In genomic region chr1:95668253-95668805, GRCm38 (mm10) we compare ENCODE assay signal across 8 mouse cellular contexts. TPM values are rescaled to one million over a fixed set of nuclear protein-coding genes. Genes with fewer than 3 reads are reported as not detected.
DNase-seq lines count a peak whose midpoint lies in the region; ATAC-seq and TF ChIP-seq lines count a peak whose summit lies in the region.

No protein-coding gene starts in this region.

- no peak for DNase-seq in layer of hippocampus, adult 2 months (ENCODE audit: low spot score in 2 of 2)
- DNase-seq in layer of hippocampus, postnatal 14 days (ENCODE audit: low spot score in 2 of 2), result no peak
- peak; percentile 64 for DNase-seq in brain, embryonic 14.5 days (ENCODE audit: low read depth)
- peak; percentile 32 for DNase-seq in liver, embryonic 11.5 days (ENCODE audit: low spot score)
- DNase-seq in cerebellum, adult 11-12 months, result no peak
- no peak for DNase-seq in c-Kit-positive CD71-positive TER-119-positive erythroid progenitor cells, embryonic 14.5 days (ENCODE audit: low spot score)

- TF ChIP-seq CTCF in layer of hippocampus, adult 2 months (conservative IDR thresholded peaks at IDR 0.05), result no peak
- no peak for TF ChIP-seq CTCF in brain, embryonic 14.5 days (IDR thresholded peaks at IDR 0.05; ENCODE audit: borderline replicate concordance, extremely low read depth, insufficient read depth, insufficient read length)
- no peak for TF ChIP-seq CTCF in small intestine, adult 2 months (IDR thresholded peaks at IDR 0.05; ENCODE audit: extremely low read depth, insufficient read length, insufficient replicate concordance, low read depth, low read length)

- peaks cover 19% of the 10 kb centered on the region for H3K4me1 ChIP-seq in heart, embryonic 12.5 days (replicated peaks)
- no peaks in the 10 kb centered on the region; the same call in 1 of the 2 replicates for H3K4me1 ChIP-seq in liver, embryonic 11.5 days (replicated peaks; ENCODE audit: control insufficient read depth, insufficient read depth, low read length)
- H3K4me1 ChIP-seq in small intestine, adult 2 months (ENCODE audit: control insufficient read depth, insufficient read depth, insufficient read length, low read length), result no peaks in the 10 kb centered on the region

- WGBS in heart, embryonic 12.5 days, result 13% methylated on average over 6 of the region's 6 CpGs
- 14% methylated on average over 6 of the region's 6 CpGs for WGBS in liver, embryonic 11.5 days
- WGBS in small intestine, adult 2 months, result 15% methylated on average over 6 of the region's 6 CpGs

- H3K9ac ChIP-seq in heart, embryonic 12.5 days, result peak overlapping the region; percentile 43
- no peak overlapping the region; the same call in 1 of the 2 replicates for H3K9ac ChIP-seq in liver, embryonic 11.5 days (ENCODE audit: low read depth, low read length)

- peak overlapping the region; percentile 89 for H3K4me3 ChIP-seq in layer of hippocampus, adult 2 months
- H3K4me3 ChIP-seq in heart, embryonic 12.5 days, result peak overlapping the region; percentile 53
- H3K4me3 ChIP-seq in liver, embryonic 11.5 days (ENCODE audit: low read depth, low read length), result peak overlapping the region; percentile 54
- H3K4me3 ChIP-seq in small intestine, adult 2 months (ENCODE audit: low read depth, low read length), result peak overlapping the region; percentile 76

- no peaks in the 10 kb centered on the region for H3K36me3 ChIP-seq in heart, embryonic 12.5 days
- no peaks in the 10 kb centered on the region for H3K36me3 ChIP-seq in liver, embryonic 11.5 days (ENCODE audit: control insufficient read depth, insufficient read depth, low read length)
- no peaks in the 10 kb centered on the region for H3K36me3 ChIP-seq in small intestine, adult 2 months (ENCODE audit: control insufficient read depth, insufficient read depth, low read length)

- H3K27ac ChIP-seq in layer of hippocampus, adult 2 months, result peak overlapping the region; percentile 94
- no peak overlapping the region for H3K27ac ChIP-seq in heart, embryonic 12.5 days (ENCODE audit: poor library complexity, severe bottlenecking)
- no peak overlapping the region for H3K27ac ChIP-seq in liver, embryonic 11.5 days (ENCODE audit: low read depth, low read length)
- peak overlapping the region; percentile 76 for H3K27ac ChIP-seq in small intestine, adult 2 months (ENCODE audit: insufficient read depth, low read depth, low read length)

- TF ChIP-seq POLR2A in brain, embryonic 14.5 days (IDR thresholded peaks at IDR 0.05; ENCODE audit: borderline replicate concordance, extremely low read depth, insufficient read depth, insufficient read length, poor library complexity, severe bottlenecking), result no peak
- TF ChIP-seq POLR2A in small intestine, adult 2 months (IDR thresholded peaks at IDR 0.05; ENCODE audit: low read depth, low read length), result no peak

- H3K4me2 ChIP-seq in heart, embryonic 12.5 days, result peak overlapping the region; percentile 92
- peak overlapping the region; percentile 79 for H3K4me2 ChIP-seq in liver, embryonic 11.5 days

- ATAC-seq in heart, embryonic 12.5 days (ENCODE audit: insufficient number of reproducible peaks, low FRiP score), result no peak
- no peak for ATAC-seq in liver, embryonic 11.5 days (replicated peaks; ENCODE audit: low FRiP score)

- no peaks in the 10 kb centered on the region for H3K9me3 ChIP-seq in heart, embryonic 12.5 days (replicated peaks)
- H3K9me3 ChIP-seq in liver, embryonic 11.5 days (ENCODE audit: control insufficient read depth, low read length), result no peaks in the 10 kb centered on the region

- peaks cover 24% of the 10 kb centered on the region for H3K27me3 ChIP-seq in heart, embryonic 12.5 days (replicated peaks)
- H3K27me3 ChIP-seq in liver, embryonic 11.5 days (replicated peaks; ENCODE audit: control insufficient read depth, insufficient read depth, low read length), result peaks cover 4% of the 10 kb centered on the region; the same call in 1 of the 2 replicates
- H3K27me3 ChIP-seq in small intestine, adult 2 months (ENCODE audit: control insufficient read depth, insufficient read depth, low read length), result no peaks in the 10 kb centered on the region

RNA-seq across cellular contexts. Expression of gene St8sia4, which starts 1.0 kb away (rescaled TPM):
- total RNA-seq in layer of hippocampus, adult 2 months (2021), result 10 to 100 TPM; 11.9 to 12.2 TPM
- total RNA-seq in layer of hippocampus, postnatal 14 days (2021), result 10 to 100 TPM; 11.4 to 12.7 TPM
- polyA plus RNA-seq in brain, embryonic 14.5 days (2012; rRNA removed), result 13.7 and 22.2 TPM in 2 replicates
- polyA plus RNA-seq in heart, embryonic 12.5 days (2016; fragmentation: Nextera tagmentation; extraction: Ambion mirVana), result 0.68 and 1.0 TPM in 2 replicates
- 2.6 and 4.0 TPM in 2 replicates for polyA plus RNA-seq in liver, embryonic 11.5 days (2014; fragmentation: Nextera tagmentation; extraction: Ambion mirVana)
- polyA plus RNA-seq in small intestine, adult 2 months (2012; rRNA removed), result 0.13 and 0.32 TPM in 2 replicates

Comparison
In these comparisons a context has a peak if more than half of its experiments do, and no peak if none do; other contexts are left out.
1. DNase-seq: peak in brain, embryonic 14.5 days (single experiment) and liver, embryonic 11.5 days (single experiment); none in layer of hippocampus, adult 2 months (0 of 2), layer of hippocampus, postnatal 14 days (0 of 2), cerebellum, adult 11-12 months (single experiment) and c-Kit-positive CD71-positive TER-119-positive erythroid progenitor cells, embryonic 14.5 days (single experiment).
2. H3K27ac ChIP-seq: peak in layer of hippocampus, adult 2 months (single experiment) and small intestine, adult 2 months (single experiment); none in heart, embryonic 12.5 days (single experiment) and liver, embryonic 11.5 days (single experiment).
3. Peak in every context shown above with its lines, with median percentiles within 50 percentile points of each other: H3K4me3 ChIP-seq.